In the genomic region with DNA sequence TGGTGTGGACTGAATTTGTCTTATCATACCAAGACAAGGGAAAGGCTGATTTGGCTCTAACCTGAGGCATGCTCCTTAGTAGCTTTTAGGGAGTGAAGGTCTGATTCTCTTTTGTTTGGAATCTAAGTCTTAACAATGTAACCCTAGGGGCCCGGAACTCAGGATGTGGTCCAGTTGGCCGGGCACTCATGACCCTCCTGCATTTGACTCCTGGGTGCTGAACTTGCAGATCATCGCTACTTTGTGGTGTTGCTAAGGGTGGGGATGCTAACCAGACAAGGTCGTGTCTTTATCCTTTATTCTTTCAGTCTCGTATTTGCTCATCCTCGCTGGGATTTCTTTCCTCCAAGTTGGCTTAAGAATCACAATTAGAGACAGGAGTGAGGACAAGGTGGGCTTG, we compare ENCODE assay signal across 7 mouse cellular contexts. TPM values are rescaled to one million over a fixed set of nuclear protein-coding genes. Genes with fewer than 3 reads are reported as not detected.
A peak's percentile ranks its signal among the peaks of the same experiment; 100 is the strongest.
DNase-seq lines count a peak whose midpoint lies in the region; ATAC-seq and TF ChIP-seq lines count a peak whose summit lies in the region.

No protein-coding gene starts in this region.

- H3K27me3 ChIP-seq in lung, postnatal 0 days (replicated peaks; ENCODE audit: insufficient read depth, low read length) = no peaks in the 10 kb centered on the region
- H3K27me3 ChIP-seq in forebrain, embryonic 10.5 days (ENCODE audit: poor library complexity, severe bottlenecking) = peaks cover 45% of the 10 kb centered on the region
- H3K27me3 ChIP-seq in limb, embryonic 10.5 days (ENCODE audit: low read depth, poor library complexity, severe bottlenecking) = peaks cover 16% of the 10 kb centered on the region
- no peaks in the 10 kb centered on the region for H3K27me3 ChIP-seq in small intestine, adult 2 months (ENCODE audit: control insufficient read depth, insufficient read depth, low read length)

- WGBS in lung, postnatal 0 days = 22% methylated on average over 6 of the region's 6 CpGs
- 23% methylated on average over 6 of the region's 6 CpGs for WGBS in forebrain, embryonic 10.5 days
- WGBS in limb, embryonic 10.5 days = 24% methylated on average over 6 of the region's 6 CpGs
- 13% methylated on average over 6 of the region's 6 CpGs for WGBS in small intestine, adult 2 months

- no peak overlapping the region for H3K9ac ChIP-seq in lung, postnatal 0 days (replicated peaks; ENCODE audit: low read depth)

- 0 out of 2 replicates have a peak overlapping the region, but pooled peaks have one; percentile 4 for H3K4me3 ChIP-seq in lung, postnatal 0 days (ENCODE audit: low read depth, low read length)
- H3K4me3 ChIP-seq in forebrain, embryonic 10.5 days = peak overlapping the region; percentile 46
- H3K4me3 ChIP-seq in limb, embryonic 10.5 days = peak overlapping the region; percentile 43
- peak overlapping the region; percentile 59 for H3K4me3 ChIP-seq in small intestine, adult 2 months (ENCODE audit: low read depth, low read length)

- H3K27ac ChIP-seq in lung, postnatal 0 days (ENCODE audit: low read length) = peak overlapping the region; percentile 81
- peak overlapping the region; percentile 74 for H3K27ac ChIP-seq in forebrain, embryonic 10.5 days
- H3K27ac ChIP-seq in limb, embryonic 10.5 days = peak overlapping the region; percentile 76
- H3K27ac ChIP-seq in small intestine, adult 2 months (ENCODE audit: insufficient read depth, low read depth, low read length) = no peak overlapping the region

- no peaks in the 10 kb centered on the region for H3K9me3 ChIP-seq in lung, postnatal 0 days (ENCODE audit: low read length)
- no peaks in the 10 kb centered on the region for H3K9me3 ChIP-seq in forebrain, embryonic 10.5 days
- no peaks in the 10 kb centered on the region for H3K9me3 ChIP-seq in limb, embryonic 10.5 days (replicated peaks)

- no peak for ATAC-seq in lung, postnatal 0 days

- H3K4me1 ChIP-seq in lung, postnatal 0 days (ENCODE audit: insufficient read depth, low read depth, low read length) = no peaks in the 10 kb centered on the region; the same call in 1 of the 2 replicates
- H3K4me1 ChIP-seq in forebrain, embryonic 10.5 days = peaks cover 21% of the 10 kb centered on the region
- peaks cover 16% of the 10 kb centered on the region for H3K4me1 ChIP-seq in limb, embryonic 10.5 days
- H3K4me1 ChIP-seq in small intestine, adult 2 months (ENCODE audit: control insufficient read depth, insufficient read depth, insufficient read length, low read length) = peaks cover 16% of the 10 kb centered on the region

- no peak for DNase-seq in lung, postnatal 0 days (ENCODE audit: low spot score)
- no peak for DNase-seq in lung, postnatal 25 days (ENCODE audit: low spot score)
- no peak for DNase-seq in forebrain, embryonic 10.5 days (ENCODE audit: extremely low spot score, low spot score)
- DNase-seq in limb, embryonic 10.5 days (ENCODE audit: low spot score) = no peak
- DNase-seq in adrenal gland, adult 8-10 months = no peak
- no peak for DNase-seq in embryo, embryonic 11 days

- peak overlapping the region; percentile 48 for H3K4me2 ChIP-seq in lung, postnatal 0 days (replicated peaks; ENCODE audit: low read depth, low read length)

- H3K36me3 ChIP-seq in lung, postnatal 0 days (ENCODE audit: insufficient read depth, low read length) = no peaks in the 10 kb centered on the region
- H3K36me3 ChIP-seq in forebrain, embryonic 10.5 days (replicated peaks) = no peaks in the 10 kb centered on the region
- no peaks in the 10 kb centered on the region for H3K36me3 ChIP-seq in limb, embryonic 10.5 days
- no peaks in the 10 kb centered on the region for H3K36me3 ChIP-seq in small intestine, adult 2 months (ENCODE audit: control insufficient read depth, insufficient read depth, low read length)

- TF ChIP-seq EP300 in lung, postnatal 0 days (IDR thresholded peaks at IDR 0.05) = no peak

- no peak for TF ChIP-seq CTCF in lung, postnatal 0 days (IDR thresholded peaks at IDR 0.05)
- no peak for TF ChIP-seq CTCF in small intestine, adult 2 months (IDR thresholded peaks at IDR 0.05; ENCODE audit: extremely low read depth, insufficient read length, insufficient replicate concordance, low read depth, low read length)

- TF ChIP-seq POLR2A in small intestine, adult 2 months (IDR thresholded peaks at IDR 0.05; ENCODE audit: low read depth, low read length) = no peak

RNA-seq across cellular contexts. Expression of a gene that starts 37.5 kb away (rescaled TPM):
- polyA plus RNA-seq in lung, postnatal 0 days (2015; fragmentation: Nextera tagmentation; extraction: Ambion mirVana) = 10.1 and 11.7 TPM in 2 replicates
- polyA plus RNA-seq in forebrain, embryonic 10.5 days (2016; fragmentation: Nextera tagmentation; extraction: Ambion mirVana) = 2.4 and 3.5 TPM in 2 replicates
- 4.6 and 5.7 TPM in 2 replicates for polyA plus RNA-seq in limb, embryonic 10.5 days (2016; fragmentation: Nextera tagmentation; extraction: Ambion mirVana)
- polyA plus RNA-seq in small intestine, adult 2 months (2012; rRNA removed) = 0.86 and 1.7 TPM in 2 replicates
- total RNA-seq in adrenal gland, adult 8-10 months (2022) = 1 to 10 TPM in 2 of 4 experiments, under 1 TPM in 2; 0.12 to 9.2 (median 4.2) TPM

RNA-seq across cellular contexts. Expression of a gene that starts 47.0 kb away (rescaled TPM):
- 23.3 and 24.7 TPM in 2 replicates for polyA plus RNA-seq in lung, postnatal 0 days (2015; fragmentation: Nextera tagmentation; extraction: Ambion mirVana)
- polyA plus RNA-seq in forebrain, embryonic 10.5 days (2016; fragmentation: Nextera tagmentation; extraction: Ambion mirVana) = 21.6 and 29.1 TPM in 2 replicates
- 28.0 and 32.6 TPM in 2 replicates for polyA plus RNA-seq in limb, embryonic 10.5 days (2016; fragmentation: Nextera tagmentation; extraction: Ambion mirVana)
- 7.1 and 17.5 TPM in 2 replicates for polyA plus RNA-seq in small intestine, adult 2 months (2012; rRNA removed)
- total RNA-seq in adrenal gland, adult 8-10 months (2022) = 10 to 100 TPM; 22.4 to 42.8 (median 34.7) TPM

Comparison
In these comparisons a context has a peak if more than half of its experiments do, and no peak if none do; other contexts are left out.
1. H3K4me3 ChIP-seq: peak in every context shown above with its lines; median percentile 59 in small intestine, adult 2 months; 46 in forebrain, embryonic 10.5 days; 43 in limb, embryonic 10.5 days; 4 in lung, postnatal 0 days.